ENCODE assay signal across 31 mouse cellular contexts in the genomic region with DNA sequence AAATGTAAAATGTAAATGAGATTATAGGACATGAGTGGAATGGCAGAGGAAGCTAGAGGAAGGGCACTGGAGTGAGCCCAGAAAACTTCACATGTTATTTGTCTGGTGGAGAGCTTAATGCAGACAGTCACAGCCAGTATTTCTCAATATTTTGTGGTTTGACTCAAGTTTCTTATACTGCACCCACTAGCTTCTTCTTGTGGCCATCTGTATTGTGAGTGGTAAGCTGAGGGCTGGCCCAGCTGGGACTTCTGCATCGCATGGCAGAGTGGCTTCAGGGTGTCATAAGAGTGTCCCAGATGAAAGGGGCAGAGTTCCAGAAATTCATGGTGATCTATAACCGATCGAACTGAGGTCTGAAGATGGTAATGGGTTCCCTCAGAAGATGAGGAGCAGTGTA. TPM values are rescaled to one million over a fixed set of nuclear protein-coding genes. Genes with fewer than 3 reads are reported as not detected.
A peak's percentile ranks its signal among the peaks of the same experiment; 100 is the strongest.
DNase-seq lines count a peak whose midpoint lies in the region; ATAC-seq and TF ChIP-seq lines count a peak whose summit lies in the region.
"Had no signal": no experiment of that assay in that cellular context is flagged by ENCODE, and none has a peak within 500 bp of the region (broad histone marks: within the 10 kb centered on the region; RNA-seq: fewer than 3 reads in every experiment).

No protein-coding gene starts in this region.

- TF ChIP-seq POLR2A in bone marrow macrophage, adult 2 months (IDR thresholded peaks at IDR 0.05; ENCODE audit: borderline replicate concordance, low read depth, low read length) = no peak
- no peak for TF ChIP-seq POLR2A in cerebellum, adult 2 months (IDR thresholded peaks at IDR 0.05; ENCODE audit: borderline replicate concordance, insufficient read depth, low read length)

- TF ChIP-seq CTCF in bone marrow macrophage, adult 2 months (IDR thresholded peaks at IDR 0.05; ENCODE audit: low read depth, low read length) = no peak
- no peak for TF ChIP-seq CTCF in cerebellum, adult 2 months (IDR thresholded peaks at IDR 0.05; ENCODE audit: borderline replicate concordance, insufficient read depth, low read depth, low read length)

- 0 out of 2 replicates have a peak overlapping the region, but pooled peaks have one; percentile 14 for H3K27ac ChIP-seq in bone marrow macrophage, adult 2 months (ENCODE audit: insufficient read depth, low read depth, low read length)
- H3K27ac ChIP-seq in cerebellum, adult 2 months (ENCODE audit: insufficient read depth, low read length) = no peak overlapping the region
- H3K27ac ChIP-seq: forebrain, embryonic 10.5 days; forebrain, embryonic 13.5 days; gastrocnemius, adult 2 months; hindbrain, embryonic 12.5 days; hindbrain, embryonic 15.5 days had no signal

- H3K27me3 ChIP-seq in cerebellum, adult 2 months (ENCODE audit: control insufficient read depth, insufficient read depth, low read length) = no peaks in the 10 kb centered on the region
- H3K27me3 ChIP-seq: CH12.LX had no signal

- peak; percentile 85 for DNase-seq in heart, adult 11 months
- no peak for DNase-seq in heart, adult 18-20 months
- no peak for DNase-seq in cerebellum, adult 2 months
- no peak for DNase-seq in frontal cortex, adult 2 months (ENCODE audit: extremely low spot score in 1 of 2, low spot score in 1 of 2)
- DNase-seq: adrenal gland, postnatal 10 days; adrenal gland, postnatal 36 days; B cell, adult 2 months; cerebellum, adult 11 months; cerebellum, adult 8-10 months; cerebellum, postnatal 10 days; cerebellum, postnatal 36 days; gastrocnemius, adult 2 months; gastrocnemius, postnatal 14 days; kidney, adult 18-20 months had no signal

- 89% methylated on average over 3 of the region's 3 CpGs for WGBS in cerebellum, adult 2 months

- H3K4me1 ChIP-seq in bone marrow macrophage, adult 2 months (ENCODE audit: control insufficient read depth, insufficient read depth, low read length) = peaks cover 28% of the 10 kb centered on the region
- no peaks in the 10 kb centered on the region for H3K4me1 ChIP-seq in cerebellum, adult 2 months (ENCODE audit: control insufficient read depth, insufficient read depth, low read length)
- H3K4me1 ChIP-seq: forebrain, embryonic 10.5 days; forebrain, embryonic 13.5 days; hindbrain, embryonic 12.5 days; hindbrain, embryonic 15.5 days had no signal

- peak; percentile 73 for ATAC-seq in megakaryocyte, adult 5-6 weeks (ENCODE audit: poor library complexity, severe bottlenecking)
- ATAC-seq: activated CD4-positive, CD25-positive, alpha-beta regulatory T cell, adult 4 months; forebrain, embryonic 13.5 days; forebrain, embryonic 16.5 days had no signal

- H3K4me3 ChIP-seq in bone marrow macrophage, adult 2 months (ENCODE audit: insufficient read depth, low read length) = no peak overlapping the region
- H3K4me3 ChIP-seq in cerebellum, adult 2 months (replicated peaks; ENCODE audit: insufficient read depth, low read depth, low read length) = no peak overlapping the region
- H3K4me3 ChIP-seq: forebrain, embryonic 10.5 days; forebrain, embryonic 13.5 days; gastrocnemius, adult 2 months; hindbrain, embryonic 12.5 days; hindbrain, embryonic 15.5 days had no signal

RNA-seq across cellular contexts. Expression of gene B3gnt6, which starts 1.1 kb away (rescaled TPM):
- total RNA-seq in heart, adult 18-20 months (2021) = not detected
- 0.31 and 0.45 TPM in 2 replicates for polyA plus RNA-seq in bone marrow macrophage, adult 2 months (2012; ENCODE audit: insufficient read depth, insufficient read length, missing spikeins)
- total RNA-seq in megakaryocyte, adult 5-6 weeks (2015) = 0.11 and 0.38 TPM in 2 replicates
- total RNA-seq in megakaryocyte, adult 5-6 weeks (2017) = 0.28 and 0.59 TPM in 2 replicates
- polyA plus RNA-seq in cerebellum, adult 2 months (2012; rRNA removed) = 0.73 and 1.1 TPM in 2 replicates
- polyA plus RNA-seq in frontal cortex, adult 2 months (2012; rRNA removed) = 0.44 and 0.59 TPM in 2 replicates
- total RNA-seq: CH12.LX; gastrocnemius, adult 2 months; gastrocnemius, postnatal 14 days; gastrocnemius, postnatal 4 days; heart, adult 8-10 months; heart, postnatal 25 days had no signal
- polyA plus RNA-seq: activated CD4-positive, CD25-positive, alpha-beta regulatory T cell, adult 4 months; embryonic facial prominence, embryonic 11.5 days; forebrain, embryonic 10.5 days; heart, embryonic 11.5 days; heart, postnatal 0 days; intestine, embryonic 14.5 days had no signal

RNA-seq across cellular contexts. Expression of gene Capn5, which starts 22.3 kb away (rescaled TPM):
- total RNA-seq in heart, adult 18-20 months (2021) = 1 to 10 TPM; 1.4 to 3.0 TPM
- polyA plus RNA-seq in bone marrow macrophage, adult 2 months (2012; ENCODE audit: insufficient read depth, insufficient read length, missing spikeins) = 9.1 and 11.5 TPM in 2 replicates
- total RNA-seq in megakaryocyte, adult 5-6 weeks (2015) = 1.1 TPM in 2 replicates
- total RNA-seq in megakaryocyte, adult 5-6 weeks (2017) = 0.73 and 0.89 TPM in 2 replicates
- polyA plus RNA-seq in cerebellum, adult 2 months (2012; rRNA removed) = 20.9 and 21.9 TPM in 2 replicates
- 28.7 and 29.4 TPM in 2 replicates for polyA plus RNA-seq in frontal cortex, adult 2 months (2012; rRNA removed)

RNA-seq across cellular contexts. Expression of gene Omp, which starts 55.1 kb away (rescaled TPM):
- total RNA-seq in heart, adult 18-20 months (2021) = not detected
- polyA plus RNA-seq in bone marrow macrophage, adult 2 months (2012; ENCODE audit: insufficient read depth, insufficient read length, missing spikeins) = not detected in 2 replicates
- total RNA-seq in megakaryocyte, adult 5-6 weeks (2015) = not detected in 2 replicates
- total RNA-seq in megakaryocyte, adult 5-6 weeks (2017) = not detected in 2 replicates
- polyA plus RNA-seq in cerebellum, adult 2 months (2012; rRNA removed) = 0.57 and 0.60 TPM in 2 replicates
- 22.2 and 28.1 TPM in 2 replicates for polyA plus RNA-seq in frontal cortex, adult 2 months (2012; rRNA removed)
- polyA plus RNA-seq: activated CD4-positive, CD25-positive, alpha-beta regulatory T cell, adult 4 months; G1E had no signal

Comparison
In these comparisons a context has a peak if more than half of its experiments do, and no peak if none do; other contexts are left out.
1. RNA of gene Omp, which starts 55.1 kb away (polyA plus RNA-seq): 22.2 to 28.1 TPM in frontal cortex, adult 2 months; 0.57 to 0.60 TPM in cerebellum, adult 2 months and not detected in bone marrow macrophage, adult 2 months; every median in the first group is over 10 times any median in the second.